Mouse (Mus musculus) E14TG2a.4 (cell line): ENCODE data around the gene Mrgbp.

Source experiments
- CTCF ChIP-seq: conservative IDR thresholded peaks from 2 replicates; pipeline ENCODE4 v1.5.1; 2014; ENCODE audit warnings: low read length
- NANOG ChIP-seq: IDR thresholded peaks from 2 replicates; pipeline ENCODE4 v1.6.1; 2014; ENCODE audit warnings: borderline replicate concordance, low read length, mixed read lengths
- POU5F1 ChIP-seq: IDR thresholded peaks from 2 replicates; pipeline ENCODE4 v1.6.1; 2014; ENCODE audit warnings: low read length, borderline replicate concordance

GRCm38 (mm10) chr2:180532386-180532995 is 48.6 kb upstream of the Mrgbp start:
- TF ChIP-seq NANOG (no peak), CTCF (no peak), POU5F1 (no peak)
